Mouse (Mus musculus): Measurements from ENCODE around the gene Slc2a1.

Slc2a1 gene

GRCm38 (mm10) chr4:119098216-119099210 is 10.0 kb upstream of the Slc2a1 start:
- no peak for DNase-seq (ENCODE audit: low read depth, low spot score)

- no peak for DNase-seq (ENCODE audit: low read depth, low spot score)
Observed at GRCm38 (mm10) chr4:119101392-119101791, 7.1 kb upstream of the Slc2a1 start.

GRCm38 (mm10) chr4:119102350-119103126 is 6.0 kb upstream of the Slc2a1 start:
- DNase-seq (ENCODE audit: low read depth, low spot score) = no peak

- DNase-seq (ENCODE audit: low read depth, low spot score) = peak; percentile 58
Observed at GRCm38 (mm10) chr4:119104847-119105246, 3.7 kb upstream of the Slc2a1 start.

- peak; percentile 83 for DNase-seq (ENCODE audit: low read depth, low spot score)
Observed at GRCm38 (mm10) chr4:119105704-119106103, 2.8 kb upstream of the Slc2a1 start.

- no peak for DNase-seq (ENCODE audit: low read depth, low spot score)
Observed at GRCm38 (mm10) chr4:119107867-119108266, 644 bp upstream of the Slc2a1 start.

- no peak for DNase-seq (ENCODE audit: low read depth, low spot score)
Observed at GRCm38 (mm10) chr4:119109640-119110039, 1.1 kb downstream of the Slc2a1 start.

GRCm38 (mm10) chr4:119110512-119110911 is 2.0 kb downstream of the Slc2a1 start:
- DNase-seq (ENCODE audit: low read depth, low spot score) = no peak

GRCm38 (mm10) chr4:119111410-119111809 is 2.9 kb downstream of the Slc2a1 start:
- DNase-seq (ENCODE audit: low read depth, low spot score) = no peak

GRCm38 (mm10) chr4:119112256-119112885 is 3.9 kb downstream of the Slc2a1 start:
- DNase-seq (ENCODE audit: low read depth, low spot score) = no peak

GRCm38 (mm10) chr4:119115611-119116070 is 7.1 kb downstream of the Slc2a1 start:
- DNase-seq (ENCODE audit: low read depth, low spot score) = no peak

- no peak for DNase-seq (ENCODE audit: low read depth, low spot score)
Observed at GRCm38 (mm10) chr4:119116336-119116735, 7.8 kb downstream of the Slc2a1 start.

GRCm38 (mm10) chr4:119117571-119117970 is 9.1 kb downstream of the Slc2a1 start:
- DNase-seq (ENCODE audit: low read depth, low spot score) = no peak

GRCm38 (mm10) chr4:119118659-119119077 is 10.2 kb downstream of the Slc2a1 start:
- no peak for DNase-seq (ENCODE audit: low read depth, low spot score)

GRCm38 (mm10) chr4:119119354-119119753 is 10.8 kb downstream of the Slc2a1 start:
- DNase-seq (ENCODE audit: low read depth, low spot score) = no peak

- no peak for DNase-seq (ENCODE audit: low read depth, low spot score)
Observed at GRCm38 (mm10) chr4:119120095-119120494, 11.6 kb downstream of the Slc2a1 start.

GRCm38 (mm10) chr4:119121249-119121648 is 12.7 kb downstream of the Slc2a1 start:
- DNase-seq (ENCODE audit: low read depth, low spot score) = peak; percentile 68

GRCm38 (mm10) chr4:119124771-119125273 is 16.3 kb downstream of the Slc2a1 start:
- DNase-seq (ENCODE audit: low read depth, low spot score) = no peak

- no peak for DNase-seq (ENCODE audit: low read depth, low spot score)
Observed at GRCm38 (mm10) chr4:119125577-119126270, 17.2 kb downstream of the Slc2a1 start.

- no peak for DNase-seq (ENCODE audit: low read depth, low spot score)
Observed at GRCm38 (mm10) chr4:119127229-119127628, 18.7 kb downstream of the Slc2a1 start.

- no peak for DNase-seq (ENCODE audit: low read depth, low spot score)
Observed at GRCm38 (mm10) chr4:119128547-119128946, 20.0 kb downstream of the Slc2a1 start.

Data from c-Kit-negative CD71-positive TER-119-positive erythroid progenitor cells, embryonic 14.5 days (primary cell).